Mouse (Mus musculus) inflammation-experienced regulatory T-cells, adult 6 months (primary cell): ENCODE measurements around the gene Vmn1r177. TPM values are rescaled to one million over a fixed set of nuclear protein-coding genes. Genes with fewer than 3 reads are reported as not detected.
"Not testable (repeated sequence)": the region's sequence is repeated elsewhere in the genome, so short reads cannot be mapped to it uniquely, and the experiment has no call there.

Source experiments
- ATAC-seq: one replicate; pipeline ENCODE4 v1.8.0; 2017
- polyA plus RNA-seq, 3 experiments: library from polyadenylated mRNA; unstranded; fragments of 100-300 nt; shearing (Covaris generic); gene quantifications; one replicate each; pipeline ENCODE4 v1.2.1; 2017

Vmn1r177 gene
- polyA plus RNA-seq, result not detected

DNA sequence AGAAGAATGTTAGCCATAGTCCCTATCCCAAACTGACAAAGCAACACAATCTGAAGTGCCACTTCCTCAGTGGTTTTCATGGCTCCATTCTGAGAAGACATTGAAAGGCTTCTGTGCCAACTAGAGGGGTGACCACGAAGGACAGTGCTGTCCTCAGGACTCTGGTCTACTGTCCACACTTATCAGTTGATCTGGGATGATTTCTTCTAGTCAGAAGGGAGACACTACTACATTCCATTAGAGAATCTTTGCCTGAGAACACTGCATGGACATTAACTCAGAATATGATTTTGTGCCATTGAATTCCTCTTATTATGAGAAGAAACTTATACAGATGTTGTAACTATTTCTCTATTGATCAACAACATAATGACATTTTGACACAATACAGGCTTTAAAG lies at the start of gene Vmn1r177:
Vmn1r177 (minus strand) TSS at position 101 of the 400 bp plus-strand sequence.
- not testable (repeated sequence) for ATAC-seq

DNA sequence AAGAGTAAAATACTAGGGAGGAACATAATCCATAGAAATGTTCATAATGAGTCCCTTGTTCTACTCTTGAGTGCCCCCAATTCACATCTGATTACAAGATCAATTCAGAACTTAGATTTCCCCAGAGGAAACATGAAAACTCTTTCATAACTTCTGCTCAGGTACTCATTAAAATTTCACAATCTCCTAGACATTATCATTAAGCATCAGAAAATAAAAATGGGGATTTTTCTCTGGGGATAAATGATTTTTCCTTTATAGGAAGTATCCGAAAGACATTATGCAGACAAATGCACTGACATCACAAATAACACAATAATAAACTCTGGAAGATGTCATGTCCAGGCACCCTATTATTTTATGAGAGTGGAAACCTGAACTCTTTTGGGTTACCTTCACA lies 25.5 kb upstream of the Vmn1r177 start, which contains the start of gene Vmn1r178:
Vmn1r178 (plus strand) TSS at position 301 of the 400 bp plus-strand sequence.
- ATAC-seq, result no peak

DNA sequence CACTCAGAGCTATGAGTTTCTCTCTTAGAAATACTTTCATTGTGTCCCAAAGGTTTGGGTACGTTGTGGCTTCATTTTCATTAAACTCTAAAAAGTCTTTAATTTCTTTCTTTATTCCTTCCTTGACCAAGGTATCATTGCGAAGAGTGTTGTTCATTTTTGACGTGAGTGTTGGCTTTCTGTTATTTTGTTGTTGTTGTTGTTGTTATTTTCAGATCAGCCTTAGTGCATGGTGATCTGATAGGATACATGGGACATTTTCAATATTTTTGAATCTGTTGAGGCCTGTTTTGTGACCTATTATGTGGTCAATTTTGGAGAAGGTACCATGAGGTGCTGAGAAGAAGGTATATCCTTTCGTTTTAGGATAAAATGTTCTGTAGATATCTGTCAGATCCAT lies 10.7 kb upstream of the Vmn1r177 start:
- ATAC-seq, result not testable (repeated sequence)

DNA sequence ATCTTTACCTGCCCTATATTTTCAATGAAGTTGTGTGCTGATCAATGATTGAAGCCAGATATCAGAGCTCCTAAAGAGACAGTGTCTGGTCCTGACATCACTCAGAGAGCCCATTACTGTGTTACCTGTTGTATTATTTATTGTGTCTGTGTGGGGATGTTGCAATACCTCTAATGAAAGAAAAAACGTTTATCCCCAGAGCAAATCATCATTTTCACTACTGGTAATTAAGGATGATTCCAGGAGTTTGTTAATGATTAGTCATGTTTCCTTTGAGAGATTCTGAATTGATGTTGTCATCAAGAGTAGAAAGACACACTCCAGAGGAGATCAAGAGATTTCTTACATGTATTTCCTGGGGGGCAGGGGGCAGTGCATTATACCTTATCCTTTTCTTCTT lies 29.0 kb downstream of the Vmn1r177 start, which contains the start of gene Vmn1r176:
Vmn1r176 (minus strand) TSS at position 101 of the 400 bp plus-strand sequence.
- ATAC-seq, result not testable (repeated sequence)

Other genes starting within 250 kb of the Vmn1r177 start
- gene Vmn1r171, start 235.7 kb downstream of the Vmn1r177 start, polyA plus RNA-seq, result not detected
- not detected for gene Vmn1r172, start 208.1 kb downstream of the Vmn1r177 start, polyA plus RNA-seq
- under 1 TPM in 1 of 3 experiments, not detected in 2; 0.06 TPM for gene Vmn1r173, start 165.7 kb downstream of the Vmn1r177 start, polyA plus RNA-seq
- gene Vmn1r174, start 114.2 kb downstream of the Vmn1r177 start, polyA plus RNA-seq, result under 1 TPM in 1 of 3 experiments, not detected in 2; 0.05 TPM
- gene Vmn1r175, start 55.8 kb downstream of the Vmn1r177 start, polyA plus RNA-seq, result not detected
- not detected for gene Vmn1r176, start 29.1 kb downstream of the Vmn1r177 start, polyA plus RNA-seq
- not detected for gene Vmn1r178, start 25.6 kb upstream of the Vmn1r177 start, polyA plus RNA-seq
- not detected for gene Vmn1r179, start 60.5 kb upstream of the Vmn1r177 start, polyA plus RNA-seq
- gene Vmn1r180, start 84.2 kb upstream of the Vmn1r177 start, polyA plus RNA-seq, result not detected
- gene Vmn1r181, start 108.2 kb upstream of the Vmn1r177 start, polyA plus RNA-seq, result not detected
- not detected for gene V1rd19, start 135.2 kb upstream of the Vmn1r177 start, polyA plus RNA-seq
- gene Vmn1r183, start 186.8 kb upstream of the Vmn1r177 start, polyA plus RNA-seq, result under 1 TPM in 1 of 3 experiments, not detected in 2; 0.04 TPM
- gene Zfp180, start 215.5 kb upstream of the Vmn1r177 start, polyA plus RNA-seq, result 10 to 100 TPM; 13.6 to 19.9 (median 17.2) TPM
- gene Zfp112, start 245.9 kb upstream of the Vmn1r177 start, polyA plus RNA-seq, result 1 to 10 TPM in 1 of 3 experiments, under 1 TPM in 2; 0.44 to 1.1 (median 0.58) TPM